Mouse (Mus musculus): Measurements from ENCODE around the gene Pgbd5. TPM values are rescaled to one million over a fixed set of nuclear protein-coding genes. Genes with fewer than 3 reads are reported as not detected.

The Pgbd5 gene
- polyA plus RNA-seq (2014; fragmentation: Nextera tagmentation; extraction: Ambion mirVana): 0.61 and 1.1 TPM in 2 replicates

GRCm38 (mm10) chr8:124439558-124439957 lies at the start of gene Pgbd5:
Gene Pgbd5 (minus strand): TSS chr8:124439658.
- 65% methylated on average over 6 of the region's 6 CpGs for WGBS
- Histone ChIP-seq H3K9ac (ENCODE audit: low read depth, low read length) (no peak within 1 kb of the TSS), H3K4me2 (replicated peaks; ENCODE audit: low read depth, low read length) (no peak within 1 kb of the TSS), H3K4me3 (ENCODE audit: low read length) (no peak within 1 kb of the TSS), H3K36me3 (ENCODE audit: control insufficient read depth, insufficient read depth, low read length) (no peaks in the 10 kb centered on the region), H3K27me3 (ENCODE audit: control insufficient read depth, insufficient read depth, low read length) (no peaks in the 10 kb centered on the region; the same call in 1 of the 2 replicates), H3K9me3 (ENCODE audit: control insufficient read depth, low read length) (no peaks in the 10 kb centered on the region), H3K4me1 (ENCODE audit: control insufficient read depth, insufficient read depth, low read length) (no peaks in the 10 kb centered on the region), H3K27ac (ENCODE audit: low read depth, low read length) (no peak within 1 kb of the TSS)
- ATAC-seq (ENCODE audit: low FRiP score, low TSS enrichment): no peak

- no peaks in the 10 kb centered on the region for H3K4me1 ChIP-seq (ENCODE audit: control insufficient read depth, insufficient read depth, low read length)
- no peaks in the 10 kb centered on the region for H3K27me3 ChIP-seq (ENCODE audit: control insufficient read depth, insufficient read depth, low read length)
- H3K27ac ChIP-seq (ENCODE audit: low read depth, low read length): no peak overlapping the region
- no peak overlapping the region for H3K4me3 ChIP-seq (ENCODE audit: low read length)
- H3K9ac ChIP-seq (ENCODE audit: low read depth, low read length): no peak overlapping the region
- WGBS: 71% methylated on average over 7 of the region's 7 CpGs
- no peak overlapping the region for H3K4me2 ChIP-seq (replicated peaks; ENCODE audit: low read depth, low read length)
- H3K36me3 ChIP-seq (ENCODE audit: control insufficient read depth, insufficient read depth, low read length): no peaks in the 10 kb centered on the region
- ATAC-seq (ENCODE audit: low FRiP score, low TSS enrichment): no peak
- H3K9me3 ChIP-seq (ENCODE audit: control insufficient read depth, low read length): no peaks in the 10 kb centered on the region
Measured at GRCm38 (mm10) chr8:124483356-124484115, 44.1 kb upstream of the Pgbd5 start.

- Histone ChIP-seq H3K4me3 (ENCODE audit: low read length) (no peak overlapping the region), H3K4me1 (ENCODE audit: control insufficient read depth, insufficient read depth, low read length) (no peaks in the 10 kb centered on the region), H3K9ac (ENCODE audit: low read depth, low read length) (no peak overlapping the region), H3K9me3 (ENCODE audit: control insufficient read depth, low read length) (no peaks in the 10 kb centered on the region), H3K27me3 (ENCODE audit: control insufficient read depth, insufficient read depth, low read length) (no peaks in the 10 kb centered on the region), H3K4me2 (replicated peaks; ENCODE audit: low read depth, low read length) (no peak overlapping the region), H3K27ac (ENCODE audit: low read depth, low read length) (no peak overlapping the region), H3K36me3 (ENCODE audit: control insufficient read depth, insufficient read depth, low read length) (no peaks in the 10 kb centered on the region)
- 89% methylated on average over 2 of the region's 2 CpGs for WGBS
- ATAC-seq (ENCODE audit: low FRiP score, low TSS enrichment): no peak
Measured at GRCm38 (mm10) chr8:124482790-124483189, 43.3 kb upstream of the Pgbd5 start.

- H3K4me2 ChIP-seq (replicated peaks; ENCODE audit: low read depth, low read length): no peak overlapping the region
- no peak for ATAC-seq (ENCODE audit: low FRiP score, low TSS enrichment)
- WGBS: 66% methylated on average over 8 of the region's 8 CpGs
- H3K27me3 ChIP-seq (ENCODE audit: control insufficient read depth, insufficient read depth, low read length): no peaks in the 10 kb centered on the region
- H3K9me3 ChIP-seq (ENCODE audit: control insufficient read depth, low read length): no peaks in the 10 kb centered on the region
- H3K27ac ChIP-seq (ENCODE audit: low read depth, low read length): no peak overlapping the region
- no peaks in the 10 kb centered on the region for H3K36me3 ChIP-seq (ENCODE audit: control insufficient read depth, insufficient read depth, low read length)
- H3K4me3 ChIP-seq (ENCODE audit: low read length): no peak overlapping the region
- no peaks in the 10 kb centered on the region for H3K4me1 ChIP-seq (ENCODE audit: control insufficient read depth, insufficient read depth, low read length)
- H3K9ac ChIP-seq (ENCODE audit: low read depth, low read length): no peak overlapping the region
Measured at GRCm38 (mm10) chr8:124480321-124480720, 40.9 kb upstream of the Pgbd5 start.

- Histone ChIP-seq H3K9me3 (ENCODE audit: control insufficient read depth, low read length) (no peaks in the 10 kb centered on the region), H3K4me2 (replicated peaks; ENCODE audit: low read depth, low read length) (no peak overlapping the region), H3K4me1 (ENCODE audit: control insufficient read depth, insufficient read depth, low read length) (no peaks in the 10 kb centered on the region), H3K27ac (ENCODE audit: low read depth, low read length) (no peak overlapping the region), H3K27me3 (ENCODE audit: control insufficient read depth, insufficient read depth, low read length) (no peaks in the 10 kb centered on the region), H3K36me3 (ENCODE audit: control insufficient read depth, insufficient read depth, low read length) (no peaks in the 10 kb centered on the region), H3K9ac (ENCODE audit: low read depth, low read length) (no peak overlapping the region), H3K4me3 (ENCODE audit: low read length) (no peak overlapping the region)
- WGBS: 87% methylated on average over 3 of the region's 3 CpGs
- no peak for ATAC-seq (ENCODE audit: low FRiP score, low TSS enrichment)
Measured at GRCm38 (mm10) chr8:124479251-124479650, 39.8 kb upstream of the Pgbd5 start.

GRCm38 (mm10) chr8:124476701-124477100 lies 37.2 kb upstream of the Pgbd5 start:
- H3K27me3 ChIP-seq (ENCODE audit: control insufficient read depth, insufficient read depth, low read length): no peaks in the 10 kb centered on the region
- WGBS: 25% methylated on average over 9 of the region's 9 CpGs
- H3K36me3 ChIP-seq (ENCODE audit: control insufficient read depth, insufficient read depth, low read length): no peaks in the 10 kb centered on the region
- no peaks in the 10 kb centered on the region for H3K4me1 ChIP-seq (ENCODE audit: control insufficient read depth, insufficient read depth, low read length)
- no peak for ATAC-seq (ENCODE audit: low FRiP score, low TSS enrichment)
- no peak overlapping the region for H3K9ac ChIP-seq (ENCODE audit: low read depth, low read length)
- no peak overlapping the region for H3K27ac ChIP-seq (ENCODE audit: low read depth, low read length)
- H3K4me2 ChIP-seq (replicated peaks; ENCODE audit: low read depth, low read length): no peak overlapping the region
- H3K4me3 ChIP-seq (ENCODE audit: low read length): no peak overlapping the region
- no peaks in the 10 kb centered on the region for H3K9me3 ChIP-seq (ENCODE audit: control insufficient read depth, low read length)

GRCm38 (mm10) chr8:124475690-124476089 lies 36.2 kb upstream of the Pgbd5 start:
- WGBS: 29% methylated on average over 5 of the region's 5 CpGs
- 0 out of 2 replicates have a peak, but pooled peaks have one; percentile 57 for ATAC-seq (ENCODE audit: low FRiP score, low TSS enrichment)

GRCm38 (mm10) chr8:124464641-124465040 lies 25.2 kb upstream of the Pgbd5 start:
- no peak overlapping the region for H3K27ac ChIP-seq (ENCODE audit: low read depth, low read length)
- ATAC-seq (ENCODE audit: low FRiP score, low TSS enrichment): no peak
- H3K4me2 ChIP-seq (replicated peaks; ENCODE audit: low read depth, low read length): no peak overlapping the region
- 57% methylated on average over 2 of the region's 2 CpGs for WGBS
- H3K9me3 ChIP-seq (ENCODE audit: control insufficient read depth, low read length): no peaks in the 10 kb centered on the region
- H3K36me3 ChIP-seq (ENCODE audit: control insufficient read depth, insufficient read depth, low read length): no peaks in the 10 kb centered on the region
- H3K27me3 ChIP-seq (ENCODE audit: control insufficient read depth, insufficient read depth, low read length): no peaks in the 10 kb centered on the region
- H3K9ac ChIP-seq (ENCODE audit: low read depth, low read length): no peak overlapping the region
- no peak overlapping the region for H3K4me3 ChIP-seq (ENCODE audit: low read length)
- no peaks in the 10 kb centered on the region for H3K4me1 ChIP-seq (ENCODE audit: control insufficient read depth, insufficient read depth, low read length)

More at GRCm38 (mm10) chr8:124475690-124476089, 36.2 kb upstream of the Pgbd5 start:
- Histone ChIP-seq H3K27ac (ENCODE audit: low read depth, low read length) (no peak overlapping the region), H3K4me2 (replicated peaks; ENCODE audit: low read depth, low read length) (no peak overlapping the region), H3K9me3 (ENCODE audit: control insufficient read depth, low read length) (no peaks in the 10 kb centered on the region), H3K9ac (ENCODE audit: low read depth, low read length) (no peak overlapping the region), H3K4me1 (ENCODE audit: control insufficient read depth, insufficient read depth, low read length) (no peaks in the 10 kb centered on the region), H3K36me3 (ENCODE audit: control insufficient read depth, insufficient read depth, low read length) (no peaks in the 10 kb centered on the region), H3K27me3 (ENCODE audit: control insufficient read depth, insufficient read depth, low read length) (no peaks in the 10 kb centered on the region), H3K4me3 (ENCODE audit: low read length) (no peak overlapping the region)

GRCm38 (mm10) chr8:124463111-124463510 lies 23.7 kb upstream of the Pgbd5 start:
- Histone ChIP-seq H3K9me3 (ENCODE audit: control insufficient read depth, low read length) (no peaks in the 10 kb centered on the region), H3K4me1 (ENCODE audit: control insufficient read depth, insufficient read depth, low read length) (no peaks in the 10 kb centered on the region), H3K4me2 (replicated peaks; ENCODE audit: low read depth, low read length) (no peak overlapping the region), H3K27me3 (ENCODE audit: control insufficient read depth, insufficient read depth, low read length) (no peaks in the 10 kb centered on the region), H3K36me3 (ENCODE audit: control insufficient read depth, insufficient read depth, low read length) (no peaks in the 10 kb centered on the region), H3K9ac (ENCODE audit: low read depth, low read length) (no peak overlapping the region), H3K27ac (ENCODE audit: low read depth, low read length) (no peak overlapping the region), H3K4me3 (ENCODE audit: low read length) (no peak overlapping the region)
- WGBS: 13% methylated on average over 4 of the region's 4 CpGs
- no peak for ATAC-seq (ENCODE audit: low FRiP score, low TSS enrichment)

All from kidney, embryonic 14.5 days (tissue).